Mouse (Mus musculus): Measurements from ENCODE around the gene Celf1.
A peak's percentile ranks its signal among the peaks of the same experiment; 100 is the strongest.

Celf1 gene

GRCm38 (mm10) chr2:91064211-91064610 is 124.0 kb downstream of the Celf1 start:
- no peak for DNase-seq

- DNase-seq = peak; percentile 65
These were observed 125.4 kb downstream of the Celf1 start for GRCm38 (mm10) chr2:91065544-91065943.

DNA sequence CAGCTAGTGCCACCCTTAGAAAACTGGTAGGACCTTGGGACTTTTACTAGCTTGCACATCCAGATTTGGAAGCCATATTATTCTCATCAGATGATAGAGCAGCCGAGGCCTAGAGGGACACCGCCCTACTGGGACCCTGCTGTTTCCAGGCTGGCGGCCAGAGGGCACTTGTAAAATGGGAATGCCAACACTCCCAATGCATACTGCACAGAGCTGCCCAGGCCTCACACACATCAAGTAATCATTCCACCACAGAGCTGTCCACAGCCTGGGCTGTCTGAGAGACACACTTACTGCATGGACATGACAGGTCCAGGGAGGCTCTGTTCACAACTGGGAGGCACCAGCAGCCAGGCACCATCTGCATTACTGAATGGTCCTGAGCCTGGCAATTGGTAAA is 126.3 kb downstream of the Celf1 start:
- no peak for DNase-seq

DNA sequence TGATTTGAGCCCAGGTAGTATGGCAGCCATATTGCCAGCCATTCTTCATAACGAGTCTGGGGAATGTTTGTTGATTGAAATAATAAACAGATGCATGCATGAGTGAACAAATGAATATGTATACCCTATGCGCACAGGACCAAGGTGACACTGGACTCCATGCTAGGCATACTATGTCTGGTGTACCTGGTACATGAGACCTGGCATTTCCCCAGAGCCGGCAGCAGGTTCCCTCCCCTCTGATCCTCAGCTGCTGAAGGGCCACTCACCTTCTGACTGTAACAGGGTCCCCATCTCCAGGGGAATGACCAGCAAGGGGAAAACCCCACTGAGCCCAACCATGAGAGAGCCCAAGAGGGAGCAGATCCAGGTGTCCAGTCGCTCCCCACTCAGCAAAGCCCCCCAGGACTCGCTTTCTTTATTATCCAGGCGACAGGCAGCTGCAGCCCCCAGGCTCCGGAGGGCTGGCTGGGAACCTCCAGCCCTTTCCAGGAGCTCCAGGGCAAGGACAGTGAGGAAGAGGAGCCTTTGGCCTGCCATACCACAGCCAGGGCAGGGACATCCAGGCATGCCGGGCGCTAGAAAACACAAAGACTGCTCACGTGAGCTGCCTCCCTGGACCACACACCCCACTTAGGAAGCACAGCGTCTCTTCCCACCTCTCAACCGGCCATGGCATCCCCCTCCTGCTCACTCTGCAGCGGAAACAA is 128.1 kb downstream of the Celf1 start:
- DNase-seq = no peak

DNA sequence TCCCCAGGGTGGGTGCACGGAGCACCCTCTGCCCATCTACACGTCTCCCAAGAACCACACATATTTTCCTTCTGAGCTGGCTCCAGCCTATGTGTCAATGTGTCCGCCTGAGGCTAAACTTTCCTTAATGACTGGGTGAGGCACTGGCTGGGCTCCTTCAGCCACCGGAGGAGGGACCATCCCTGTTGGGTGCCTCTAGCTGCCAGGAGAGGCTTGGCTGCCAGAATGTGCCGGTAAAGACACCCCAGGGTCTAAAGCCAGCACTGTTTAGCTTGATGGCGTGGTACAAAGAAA is 128.6 kb downstream of the Celf1 start:
- DNase-seq = no peak

Data from cerebellum, adult 9-10 months (tissue).